Mouse (Mus musculus) stomach, embryonic 15.5 days (tissue): ENCODE results near the gene Lrrc1. TPM values are rescaled to one million over a fixed set of nuclear protein-coding genes. Genes with fewer than 3 reads are reported as not detected.

Experiments used
- ATAC-seq: fragments of 200-750 bp; cut with Nextera tagmentation; 2 replicates; pipeline ENCODE4 v1.8.0; 2017; ENCODE audit warnings: low read depth, moderate number of reproducible peaks, moderate TSS enrichment; ENCODE audit not compliant: insufficient read depth, low FRiP score
- H3K27ac ChIP-seq: fragments of 300-500 bp; sonication (generic); 2 replicates; pipeline ENCODE4 v1.5.1; 2015; ENCODE audit warnings: mild to moderate bottlenecking, inconsistent platforms
- H3K27me3 ChIP-seq: fragments of 300-500 bp; sonication (generic); replicated peaks from 2 replicates; pipeline ENCODE4 v1.6.1; 2015; ENCODE audit warnings: inconsistent platforms
- H3K36me3 ChIP-seq: fragments of 300-500 bp; sonication (generic); 2 replicates; pipeline ENCODE4 v1.6.1; 2015; ENCODE audit warnings: inconsistent platforms
- H3K4me1 ChIP-seq: fragments of 300-500 bp; sonication (generic); 2 replicates; pipeline ENCODE4 v1.6.1; 2015; ENCODE audit warnings: inconsistent platforms
- H3K4me2 ChIP-seq: fragments of 300-500 bp; sonication (generic); 2 replicates; pipeline ENCODE4 v1.6.1; 2015; ENCODE audit warnings: mild to moderate bottlenecking, inconsistent platforms
- H3K4me3 ChIP-seq: fragments of 300-500 bp; sonication (generic); replicated peaks from 2 replicates; pipeline ENCODE4 v1.5.1; 2015; ENCODE audit warnings: inconsistent platforms
- H3K9ac ChIP-seq: fragments of 300-500 bp; sonication (generic); 2 replicates; pipeline ENCODE4 v1.6.1; 2015; ENCODE audit warnings: inconsistent platforms
- H3K9me3 ChIP-seq: fragments of 300-500 bp; sonication (generic); 2 replicates; pipeline ENCODE4 v1.6.1; 2016; ENCODE audit warnings: inconsistent platforms
- WGBS: fragments of 180-500 bp; shearing (Covaris S2); methylation state at CpG from one replicate; pipeline ENCODE4 v1.1.7; 2015; 5-methylcytosine and 5-hydroxymethylcytosine counted together
- polyA plus RNA-seq: library from polyadenylated mRNA; unstranded; fragments of >200 nt; fragmentation: Nextera tagmentation; extraction: Ambion mirVana; gene quantifications from 2 replicates; pipeline ENCODE4 v1.2.1, GENCODE M21; 2015

Lrrc1 gene
- polyA plus RNA-seq, 1 experiment from 2014 or later = 17.5 TPM

DNA sequence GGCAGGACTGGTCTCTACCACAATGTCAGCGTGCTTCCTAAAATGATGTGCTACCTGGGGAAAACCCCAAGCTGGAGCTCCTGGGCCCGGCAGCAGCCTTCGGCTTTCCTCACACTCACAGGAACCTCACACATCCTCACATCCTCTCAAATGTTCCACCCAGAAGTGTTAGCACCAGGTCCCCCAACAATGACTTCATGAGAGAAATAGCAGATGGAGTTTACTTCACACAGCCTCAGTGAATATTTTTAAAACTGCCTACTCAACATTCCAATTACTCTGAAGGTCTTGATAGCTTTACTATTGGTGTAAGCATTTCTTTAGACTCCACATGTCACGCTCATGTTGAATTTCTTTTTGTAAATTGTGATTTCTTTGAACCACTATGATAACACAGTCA, 27.2 kb upstream of the Lrrc1 start:
- 79% methylated on average over 4 of the region's 4 CpGs for WGBS
- Histone ChIP-seq H3K9ac (no peak overlapping the region), H3K4me2 (no peak overlapping the region), H3K4me1 (no peaks in the 10 kb centered on the region), H3K27ac (no peak overlapping the region), H3K4me3 (no peak overlapping the region), H3K9me3 (no peaks in the 10 kb centered on the region), H3K27me3 (no peaks in the 10 kb centered on the region), H3K36me3 (no peaks in the 10 kb centered on the region)
- ATAC-seq = no peak

DNA sequence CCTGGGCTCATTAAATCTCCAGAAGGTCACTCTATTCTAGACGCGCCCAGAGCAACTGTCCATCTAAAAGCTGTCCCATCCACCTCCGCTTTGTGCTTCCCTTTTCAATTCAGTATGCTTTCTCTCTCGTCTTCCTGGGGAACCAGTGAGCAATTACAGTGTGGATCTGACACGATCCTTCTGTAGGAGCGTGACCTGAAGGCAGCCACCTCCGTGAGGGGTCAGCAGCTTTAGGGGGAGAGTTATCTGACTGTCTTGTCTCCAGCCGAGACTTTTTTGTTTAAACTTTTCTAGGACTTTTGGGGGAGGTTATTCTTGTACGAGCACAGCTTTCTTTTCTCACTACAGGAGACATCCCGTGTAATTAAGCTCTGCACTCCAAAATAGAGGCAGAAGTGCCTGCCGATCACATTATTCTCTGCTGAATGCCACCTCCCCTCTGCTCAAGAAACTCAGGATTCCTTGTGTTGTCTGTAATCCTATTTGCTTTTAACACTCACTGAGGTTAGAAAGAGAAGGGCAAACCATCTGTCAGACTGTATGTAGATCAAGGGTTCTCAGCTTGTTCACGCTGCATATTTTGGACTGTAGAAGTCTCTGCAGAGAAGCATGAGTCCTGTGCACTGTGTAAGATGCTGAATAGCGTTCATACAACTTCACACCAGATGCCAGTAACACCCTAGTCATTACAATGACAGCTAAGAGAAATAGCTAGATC, 24.3 kb upstream of the Lrrc1 start:
- no peak for ATAC-seq
- H3K27ac ChIP-seq = no peak overlapping the region
- WGBS = 42% methylated on average over 13 of the region's 13 CpGs
- H3K9ac ChIP-seq = no peak overlapping the region
- no peak overlapping the region for H3K4me3 ChIP-seq
- no peaks in the 10 kb centered on the region for H3K9me3 ChIP-seq
- no peaks in the 10 kb centered on the region for H3K4me1 ChIP-seq
- H3K36me3 ChIP-seq = no peaks in the 10 kb centered on the region
- no peaks in the 10 kb centered on the region for H3K27me3 ChIP-seq
- no peak overlapping the region for H3K4me2 ChIP-seq

DNA sequence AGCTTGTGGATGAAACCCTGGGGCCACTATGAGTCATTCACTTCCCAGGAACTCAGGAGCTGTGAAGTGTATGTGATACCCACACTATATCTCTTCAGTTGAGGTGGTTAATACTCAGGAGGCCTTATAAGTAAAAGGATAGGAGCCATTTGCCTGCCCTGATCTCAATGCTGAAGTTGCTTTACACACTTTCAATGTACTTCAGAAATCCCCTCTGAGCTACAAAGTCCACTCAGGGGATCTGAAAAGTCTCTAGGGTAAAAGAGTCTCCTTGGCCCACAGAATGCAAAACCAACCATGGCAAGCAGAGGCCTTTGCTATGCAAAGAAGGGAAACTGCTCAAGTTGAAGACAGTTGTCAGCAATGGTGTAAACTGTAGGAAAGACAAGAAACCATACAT, 17.2 kb upstream of the Lrrc1 start:
- H3K36me3 ChIP-seq = no peaks in the 10 kb centered on the region
- ATAC-seq = no peak

DNA sequence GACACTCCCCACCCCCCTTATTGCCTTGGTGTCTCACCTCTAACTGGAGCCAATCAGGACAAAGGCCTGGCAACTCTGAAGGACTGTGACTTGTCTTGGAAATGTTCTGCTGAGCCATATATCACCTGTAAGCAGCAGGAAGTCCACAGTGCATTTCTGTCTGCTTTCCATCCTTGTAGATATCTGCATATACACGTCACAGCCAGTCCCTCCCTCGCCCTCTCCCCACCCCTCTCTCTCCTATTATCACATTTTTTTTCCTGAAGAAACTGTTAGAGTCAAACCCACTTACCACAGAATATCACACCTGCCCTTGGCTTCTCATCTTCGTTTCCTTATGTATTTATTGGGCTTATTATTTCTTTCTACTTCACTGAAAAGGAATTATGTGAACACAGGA, 13.3 kb upstream of the Lrrc1 start:
- no peak overlapping the region for H3K4me2 ChIP-seq
- no peaks in the 10 kb centered on the region for H3K9me3 ChIP-seq
- no peaks in the 10 kb centered on the region for H3K36me3 ChIP-seq
- no peak for ATAC-seq
- no peak overlapping the region for H3K4me3 ChIP-seq
- 50% methylated on average over 3 of the region's 3 CpGs for WGBS
- H3K4me1 ChIP-seq = no peaks in the 10 kb centered on the region
- no peak overlapping the region for H3K9ac ChIP-seq
- H3K27me3 ChIP-seq = no peaks in the 10 kb centered on the region
- H3K27ac ChIP-seq = no peak overlapping the region

More for the DNA sequence above, 17.2 kb upstream of the Lrrc1 start:
- no peak overlapping the region for H3K27ac ChIP-seq
- no peaks in the 10 kb centered on the region for H3K27me3 ChIP-seq
- no peak overlapping the region for H3K9ac ChIP-seq
- no peaks in the 10 kb centered on the region for H3K9me3 ChIP-seq
- no peaks in the 10 kb centered on the region for H3K4me1 ChIP-seq
- no peak overlapping the region for H3K4me2 ChIP-seq
- H3K4me3 ChIP-seq = no peak overlapping the region

DNA sequence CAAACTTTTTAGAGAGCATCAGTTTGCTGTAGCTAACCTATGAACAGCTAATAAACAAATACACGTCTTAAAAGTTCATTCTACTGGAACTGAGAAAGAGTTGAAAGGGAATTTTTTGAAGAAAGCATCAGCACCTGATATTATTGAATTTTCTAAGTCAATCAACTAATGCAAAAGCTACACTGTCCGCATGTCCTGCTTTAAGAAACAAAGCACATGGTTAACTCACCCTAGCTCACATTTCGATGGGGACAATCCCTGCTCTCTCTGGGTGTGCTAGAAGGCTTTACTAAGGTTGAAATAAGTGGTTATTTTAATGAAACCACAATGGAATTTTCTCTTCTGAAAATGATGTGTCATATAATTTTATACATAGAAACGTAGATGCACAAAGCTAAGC, 12.5 kb upstream of the Lrrc1 start:
- Histone ChIP-seq H3K4me1 (no peaks in the 10 kb centered on the region), H3K9ac (no peak overlapping the region), H3K27ac (no peak overlapping the region), H3K36me3 (no peaks in the 10 kb centered on the region), H3K27me3 (no peaks in the 10 kb centered on the region), H3K9me3 (no peaks in the 10 kb centered on the region), H3K4me3 (no peak overlapping the region), H3K4me2 (no peak overlapping the region)
- no peak for ATAC-seq
- 83% methylated on average over 4 of the region's 4 CpGs for WGBS

DNA sequence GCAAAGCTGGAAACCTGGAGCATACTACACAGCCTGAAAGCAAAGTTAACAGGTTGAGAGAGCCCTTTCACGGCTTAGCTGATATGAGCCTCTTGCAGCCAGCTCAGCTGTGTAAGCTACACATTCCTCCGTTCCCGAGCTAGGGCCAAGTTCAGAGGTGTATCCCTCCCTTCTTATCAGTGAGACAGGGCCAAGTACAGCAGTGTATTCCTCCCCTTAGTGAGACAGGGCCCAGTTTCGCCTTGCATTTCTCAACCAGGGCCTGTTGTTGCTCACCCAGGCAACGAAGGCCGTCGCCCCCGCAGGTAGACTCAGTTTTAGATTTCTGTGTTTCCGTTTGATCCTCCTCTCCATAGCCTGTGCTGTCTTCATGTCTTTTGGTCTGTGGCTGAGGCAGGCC, 11.8 kb upstream of the Lrrc1 start:
- Histone ChIP-seq H3K4me2 (no peak overlapping the region), H3K4me1 (no peaks in the 10 kb centered on the region), H3K9me3 (no peaks in the 10 kb centered on the region), H3K27ac (no peak overlapping the region), H3K27me3 (no peaks in the 10 kb centered on the region), H3K9ac (no peak overlapping the region), H3K36me3 (no peaks in the 10 kb centered on the region), H3K4me3 (no peak overlapping the region)
- WGBS = 71% methylated on average over 9 of the region's 9 CpGs
- peak; percentile 70; the same call in 1 of the 2 replicates for ATAC-seq

DNA sequence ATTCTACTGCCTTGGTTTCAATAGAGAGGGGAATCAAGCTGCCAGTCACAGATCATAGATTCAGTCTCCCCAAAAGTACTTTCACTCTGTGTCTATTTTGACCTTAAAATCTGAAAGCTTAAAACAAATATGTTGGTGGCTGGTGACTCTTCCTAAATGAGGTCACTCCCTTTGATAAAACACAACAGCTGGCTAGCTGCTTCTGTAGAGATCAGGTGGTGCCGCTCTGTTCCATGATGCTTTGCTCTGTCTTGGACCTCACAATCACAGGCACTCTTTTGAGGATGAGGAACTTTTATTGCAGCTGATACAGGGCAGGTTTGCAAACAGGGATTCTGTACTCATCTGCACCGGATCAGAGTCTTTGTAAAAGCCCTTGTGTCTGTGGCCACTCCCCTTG, 8.8 kb upstream of the Lrrc1 start:
- no peak overlapping the region for H3K4me2 ChIP-seq
- H3K4me1 ChIP-seq = no peaks in the 10 kb centered on the region
- ATAC-seq = no peak
- H3K9ac ChIP-seq = no peak overlapping the region
- H3K27ac ChIP-seq = no peak overlapping the region
- no peaks in the 10 kb centered on the region for H3K27me3 ChIP-seq
- 64% methylated on average over 2 of the region's 2 CpGs for WGBS
- H3K4me3 ChIP-seq = no peak overlapping the region
- no peaks in the 10 kb centered on the region for H3K36me3 ChIP-seq
- H3K9me3 ChIP-seq = no peaks in the 10 kb centered on the region

DNA sequence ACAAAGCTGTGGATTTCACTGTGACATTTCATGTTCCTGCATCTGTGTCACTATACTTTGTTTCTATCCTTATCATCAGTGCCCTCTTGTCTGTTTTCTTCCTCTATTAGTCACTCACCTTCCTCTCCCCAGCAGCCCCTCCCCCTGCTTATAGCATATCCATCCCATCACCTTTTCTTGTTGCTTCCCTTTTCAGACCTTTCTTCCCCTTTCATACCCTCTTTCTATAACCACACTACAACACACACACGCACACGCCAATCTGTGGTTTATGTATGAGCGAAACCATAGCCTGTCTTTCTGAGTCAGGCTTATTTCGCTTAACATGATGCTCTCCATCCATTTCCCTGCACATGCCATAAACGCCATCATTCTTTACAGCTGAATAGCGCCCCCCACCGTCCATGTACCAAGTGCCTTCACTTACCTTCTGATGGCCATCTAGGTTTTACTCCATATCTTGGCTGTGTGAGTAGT, 6.4 kb upstream of the Lrrc1 start:
- Histone ChIP-seq H3K4me1 (no peaks in the 10 kb centered on the region), H3K27ac (no peak overlapping the region), H3K36me3 (no peaks in the 10 kb centered on the region), H3K9ac (no peak overlapping the region), H3K27me3 (no peaks in the 10 kb centered on the region), H3K9me3 (no peaks in the 10 kb centered on the region), H3K4me3 (no peak overlapping the region), H3K4me2 (no peak overlapping the region)
- WGBS = 61% methylated on average over 7 of the region's 7 CpGs
- ATAC-seq = no peak

DNA sequence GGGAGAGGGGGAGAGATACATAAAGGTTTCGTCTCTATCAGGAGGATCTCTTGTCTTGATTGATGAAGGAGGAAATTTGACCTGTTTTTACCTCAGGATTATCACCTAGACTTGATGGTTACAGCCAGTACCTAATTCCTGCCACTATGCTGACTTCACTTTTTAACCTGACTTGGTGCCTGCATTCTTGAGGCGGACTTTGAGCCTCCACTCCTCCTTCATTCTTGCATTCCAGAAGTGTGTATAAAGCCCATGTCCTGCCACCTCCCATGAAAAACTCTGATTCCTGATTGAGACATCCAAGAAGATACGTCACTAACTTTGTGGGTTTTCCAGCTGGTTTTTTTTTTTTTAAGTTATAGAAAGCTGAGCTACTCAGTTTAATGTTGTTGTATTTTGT, 1.3 kb upstream of the Lrrc1 start:
- Histone ChIP-seq H3K4me2 (no peak overlapping the region), H3K4me1 (peaks cover 7% of the 10 kb centered on the region), H3K27ac (peak overlapping the region; percentile 61; the same call in 1 of the 2 replicates), H3K4me3 (no peak overlapping the region), H3K36me3 (no peaks in the 10 kb centered on the region), H3K27me3 (no peaks in the 10 kb centered on the region), H3K9me3 (no peaks in the 10 kb centered on the region), H3K9ac (no peak overlapping the region)
- WGBS = 45% methylated on average over 3 of the region's 3 CpGs
- no peak for ATAC-seq

DNA sequence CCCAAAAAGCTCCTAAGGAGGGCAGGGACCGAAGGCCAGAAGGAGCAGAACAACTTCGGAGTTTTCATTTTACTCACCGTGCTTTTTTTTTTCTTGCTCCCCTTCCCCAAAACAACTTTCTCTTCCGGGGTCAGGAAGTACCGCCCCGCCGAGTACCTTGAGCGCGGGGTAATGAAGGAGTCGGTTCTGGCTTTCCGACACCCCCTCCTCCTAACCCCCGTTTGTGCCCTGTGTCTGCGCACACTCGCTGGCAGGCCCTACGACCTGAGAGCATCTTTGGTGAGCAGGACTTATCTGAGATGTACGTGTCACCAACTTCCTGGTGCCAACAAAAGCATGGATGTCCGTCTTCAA, 375 bp upstream of the Lrrc1 start:
- H3K4me3 ChIP-seq = peak overlapping the region; percentile 80
- peak overlapping the region; percentile 86 for H3K4me2 ChIP-seq
- WGBS = under 1% methylated on average over 17 of the region's 17 CpGs
- no peaks in the 10 kb centered on the region for H3K36me3 ChIP-seq
- H3K27ac ChIP-seq = peak overlapping the region; percentile 67
- H3K9me3 ChIP-seq = no peaks in the 10 kb centered on the region
- peaks cover 7% of the 10 kb centered on the region for H3K4me1 ChIP-seq
- ATAC-seq = peak; percentile 9; the same call in 1 of the 2 replicates
- peak overlapping the region; percentile 42 for H3K9ac ChIP-seq
- H3K27me3 ChIP-seq = no peaks in the 10 kb centered on the region

DNA sequence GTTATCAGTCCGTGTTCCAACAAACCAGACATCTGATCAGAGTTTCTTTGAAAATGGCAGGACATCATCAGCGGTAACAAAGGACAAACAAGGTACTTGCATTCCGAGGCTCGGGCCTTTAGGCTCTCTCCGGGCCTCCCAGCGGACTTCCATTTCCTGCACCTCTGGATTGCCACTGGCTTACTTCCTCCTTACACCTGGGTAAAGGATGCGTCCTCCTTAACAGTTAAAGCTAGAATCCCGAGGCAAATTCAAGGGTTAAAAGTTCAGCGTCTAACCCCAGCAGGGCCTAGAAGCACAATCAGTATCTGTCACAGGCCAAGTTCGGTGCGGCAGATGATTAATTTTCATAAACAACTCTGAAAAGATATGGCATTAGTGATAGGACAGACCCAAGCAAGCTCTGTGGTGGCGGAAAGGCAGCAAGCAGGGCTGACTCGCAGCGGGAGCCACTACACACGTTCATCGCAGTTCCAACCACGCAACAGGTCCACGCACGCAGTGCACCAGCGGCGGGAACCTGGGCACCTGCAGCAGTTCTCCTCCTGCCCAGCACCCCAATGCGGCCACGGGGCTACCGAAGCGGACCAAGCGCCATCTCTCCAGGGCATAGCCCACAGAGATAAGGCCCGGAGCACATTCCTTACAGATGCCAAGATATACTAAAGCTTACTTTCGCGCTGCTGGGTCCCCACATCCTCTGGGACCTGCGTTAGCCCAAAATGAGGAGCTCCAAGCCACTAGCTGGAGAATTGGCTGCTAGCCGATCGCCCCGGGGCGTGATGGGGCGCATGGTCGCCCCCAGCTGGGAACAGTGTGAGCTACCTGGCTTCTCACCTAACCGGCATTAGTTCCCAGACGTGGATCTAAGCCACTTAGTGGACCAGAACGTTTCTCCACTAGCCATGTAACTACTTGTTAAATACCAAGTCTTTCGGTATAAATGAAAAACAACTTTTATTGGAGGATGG, 1.0 kb downstream of the Lrrc1 start:
- Histone ChIP-seq H3K4me1 (peaks cover 7% of the 10 kb centered on the region), H3K9me3 (no peaks in the 10 kb centered on the region), H3K4me2 (peak overlapping the region; percentile 86), H3K4me3 (peak overlapping the region; percentile 80), H3K27ac (peak overlapping the region; percentile 91), H3K9ac (peak overlapping the region; percentile 62), H3K27me3 (no peaks in the 10 kb centered on the region), H3K36me3 (no peaks in the 10 kb centered on the region)
- ATAC-seq = peak; percentile 51; the same call in 1 of the 2 replicates
- WGBS = 1% methylated on average over 40 of the region's 40 CpGs

DNA sequence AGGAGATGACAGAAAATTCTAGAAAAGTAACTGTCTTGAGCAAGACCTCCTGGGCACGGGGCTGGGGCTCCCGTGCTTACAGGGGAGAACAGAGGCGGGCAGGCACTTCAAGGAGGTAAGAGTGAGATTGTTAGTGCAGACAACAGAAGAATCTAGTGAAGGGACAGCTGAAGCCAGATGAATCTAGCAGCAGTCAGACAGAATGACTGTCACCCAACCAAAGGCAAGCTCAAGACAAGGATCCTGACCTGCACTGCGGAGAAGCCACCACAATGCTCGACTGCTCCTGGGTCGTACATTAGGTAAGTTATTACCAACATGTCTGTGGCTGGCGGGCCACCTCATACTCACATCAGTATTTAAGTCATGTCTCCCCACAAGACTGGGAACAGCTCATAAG, 3.1 kb downstream of the Lrrc1 start:
- Histone ChIP-seq H3K36me3 (no peaks in the 10 kb centered on the region), H3K27ac (no peak overlapping the region), H3K4me1 (peaks cover 7% of the 10 kb centered on the region), H3K4me2 (no peak overlapping the region), H3K27me3 (no peaks in the 10 kb centered on the region), H3K9ac (no peak overlapping the region), H3K9me3 (no peaks in the 10 kb centered on the region), H3K4me3 (no peak overlapping the region)
- ATAC-seq = no peak
- 93% methylated on average over 7 of the region's 7 CpGs for WGBS
